Mouse (Mus musculus) gastrocnemius, postnatal 4 days (tissue): Measurements from ENCODE around the gene Hsf2bp. TPM values are rescaled to one million over a fixed set of nuclear protein-coding genes. Genes with fewer than 3 reads are reported as not detected.

Source experiments
- DNase-seq, 2 experiments: peaks; one replicate each; pipeline ENCODE4 v3.0.0; 2021 to 2022; ENCODE audit warnings: low spot score in 2 of 2, mixed read lengths in 2 of 2
- total RNA-seq, 2 experiments: library from RNA; stranded (reverse); gene quantifications; 2 replicates each; pipeline ENCODE4 v1.2.3; 2021

Gene Hsf2bp
- total RNA-seq, 2 experiments from 2014 or later: 6.1 to 8.2 TPM

- no peak for DNase-seq
These were observed 1.8 kb downstream of the Hsf2bp start for GRCm38 (mm10) chr17:32034322-32034721.

GRCm38 (mm10) chr17:32031684-32032083 lies 4.5 kb downstream of the Hsf2bp start:
- no peak for DNase-seq

- no peak for DNase-seq
These were observed 7.8 kb downstream of the Hsf2bp start for GRCm38 (mm10) chr17:32028301-32028700.

GRCm38 (mm10) chr17:32027666-32028065 lies 8.5 kb downstream of the Hsf2bp start:
- no peak for DNase-seq

- DNase-seq: peak in 1 of 2 experiments; percentile 67
These were observed 10.8 kb downstream of the Hsf2bp start for GRCm38 (mm10) chr17:32025386-32025785.

- no peak for DNase-seq
These were observed 11.5 kb downstream of the Hsf2bp start for GRCm38 (mm10) chr17:32024671-32025073.

- DNase-seq: no peak
These were observed 13.1 kb downstream of the Hsf2bp start for GRCm38 (mm10) chr17:32023088-32023487.

- no peak for DNase-seq
These were observed 13.6 kb downstream of the Hsf2bp start for GRCm38 (mm10) chr17:32022551-32022950.

- DNase-seq: no peak
These were observed 14.2 kb downstream of the Hsf2bp start for GRCm38 (mm10) chr17:32021981-32022380.

- DNase-seq: peak in 1 of 2 experiments; percentile 53
These were observed 17.8 kb downstream of the Hsf2bp start for GRCm38 (mm10) chr17:32018127-32018894.

- DNase-seq: no peak
These were observed 19.7 kb downstream of the Hsf2bp start for GRCm38 (mm10) chr17:32016481-32016880.

- no peak for DNase-seq
These were observed 22.5 kb downstream of the Hsf2bp start for GRCm38 (mm10) chr17:32013659-32014058.

- DNase-seq: no peak
These were observed 23.9 kb downstream of the Hsf2bp start for GRCm38 (mm10) chr17:32012254-32012653.

- no peak for DNase-seq
These were observed 24.5 kb downstream of the Hsf2bp start for GRCm38 (mm10) chr17:32011694-32012093.

- DNase-seq: no peak
These were observed 29.3 kb downstream of the Hsf2bp start for GRCm38 (mm10) chr17:32006800-32007199.

- no peak for DNase-seq
These were observed 32.9 kb downstream of the Hsf2bp start for GRCm38 (mm10) chr17:32003251-32003650.

- no peak for DNase-seq
These were observed 37.8 kb downstream of the Hsf2bp start for GRCm38 (mm10) chr17:31998351-31998750.

GRCm38 (mm10) chr17:31996331-31996730 lies 39.8 kb downstream of the Hsf2bp start:
- DNase-seq: no peak

- DNase-seq: no peak
These were observed 40.4 kb downstream of the Hsf2bp start for GRCm38 (mm10) chr17:31995784-31996183.

- DNase-seq: no peak
These were observed 42.0 kb downstream of the Hsf2bp start for GRCm38 (mm10) chr17:31994132-31994531.

- DNase-seq: no peak
These were observed 42.8 kb downstream of the Hsf2bp start for GRCm38 (mm10) chr17:31993354-31993753.

GRCm38 (mm10) chr17:31992004-31992403 lies 44.1 kb downstream of the Hsf2bp start:
- DNase-seq: no peak

GRCm38 (mm10) chr17:31989035-31989434 lies 47.1 kb downstream of the Hsf2bp start:
- DNase-seq: no peak
